Mouse (Mus musculus) neural tube, embryonic 13.5 days (tissue): ENCODE measurements at regions not wholly inside any gene's neighbourhood (a gene's known extent, or its start where the extent isn't known, plus 50 kb on each side); places are given as distances from the start of the nearest gene placed in this dataset.

Experiments
- ATAC-seq: fragments of 200-750 bp; cut with Nextera tagmentation; 2 replicates; pipeline ENCODE4 v1.8.0; 2017; ENCODE audit warnings: low read depth, mild to moderate bottlenecking, moderate TSS enrichment, moderate library complexity
- H3K27ac ChIP-seq: fragments of 300-500 bp; sonication (generic); replicated peaks from 2 replicates; pipeline ENCODE4 v1.5.1; 2015; ENCODE audit warnings: moderate library complexity, mild to moderate bottlenecking, inconsistent platforms
- H3K27me3 ChIP-seq: fragments of 300-500 bp; sonication (generic); 2 replicates; pipeline ENCODE4 v1.6.1; 2015; ENCODE audit warnings: mild to moderate bottlenecking, inconsistent platforms
- H3K36me3 ChIP-seq: fragments of 300-500 bp; sonication (generic); 2 replicates; pipeline ENCODE4 v1.6.1; 2015; ENCODE audit warnings: mild to moderate bottlenecking, inconsistent platforms
- H3K4me1 ChIP-seq: fragments of 300-500 bp; sonication (generic); replicated peaks from 2 replicates; pipeline ENCODE4 v1.6.1; 2015; ENCODE audit warnings: inconsistent platforms
- H3K4me2 ChIP-seq: fragments of 300-500 bp; sonication (generic); 2 replicates; pipeline ENCODE4 v1.6.1; 2015; ENCODE audit warnings: inconsistent platforms, mild to moderate bottlenecking, moderate library complexity
- H3K4me3 ChIP-seq: fragments of 300-500 bp; sonication (generic); 2 replicates; pipeline ENCODE4 v1.5.1; 2015; ENCODE audit warnings: mild to moderate bottlenecking, inconsistent platforms
- H3K9ac ChIP-seq: fragments of 300-500 bp; sonication (generic); 2 replicates; pipeline ENCODE4 v1.6.1; 2015; ENCODE audit warnings: moderate library complexity, mild to moderate bottlenecking, inconsistent platforms
- H3K9me3 ChIP-seq: fragments of 300-500 bp; sonication (generic); 2 replicates; pipeline ENCODE4 v1.6.1; 2016; ENCODE audit warnings: inconsistent platforms
- WGBS: fragments of 180-500 bp; shearing (Covaris S2); methylation state at CpG from one replicate; pipeline ENCODE4 v1.1.7; 2015; 5-methylcytosine and 5-hydroxymethylcytosine counted together

GRCm38 (mm10) chr1:64305427-64306213, 183.5 kb upstream of the Klf7 start:
- Histone ChIP-seq H3K4me3 (no peak overlapping the region), H3K27me3 (no peaks in the 10 kb centered on the region), H3K9ac (no peak overlapping the region), H3K27ac (peak overlapping the region; percentile 80), H3K36me3 (no peaks in the 10 kb centered on the region), H3K4me1 (peaks cover 34% of the 10 kb centered on the region), H3K4me2 (no peak overlapping the region), H3K9me3 (no peaks in the 10 kb centered on the region)
- WGBS = 21% methylated on average over 13 of the region's 13 CpGs
- peak; percentile 88 for ATAC-seq

- no peaks in the 10 kb centered on the region for H3K36me3 ChIP-seq
- no peak for ATAC-seq
- H3K27ac ChIP-seq = 0 out of 2 replicates have a peak overlapping the region, but pooled peaks have one; percentile 59
- H3K9me3 ChIP-seq = no peaks in the 10 kb centered on the region
- peaks cover 29% of the 10 kb centered on the region for H3K4me1 ChIP-seq
- H3K4me2 ChIP-seq = peak overlapping the region; percentile 9
- no peak overlapping the region for H3K9ac ChIP-seq
- 8% methylated on average over 10 of the region's 10 CpGs for WGBS
- H3K27me3 ChIP-seq = no peaks in the 10 kb centered on the region
- H3K4me3 ChIP-seq = no peak overlapping the region
These were observed 180.8 kb upstream of the Klf7 start for GRCm38 (mm10) chr1:64302833-64303358.

DNA sequence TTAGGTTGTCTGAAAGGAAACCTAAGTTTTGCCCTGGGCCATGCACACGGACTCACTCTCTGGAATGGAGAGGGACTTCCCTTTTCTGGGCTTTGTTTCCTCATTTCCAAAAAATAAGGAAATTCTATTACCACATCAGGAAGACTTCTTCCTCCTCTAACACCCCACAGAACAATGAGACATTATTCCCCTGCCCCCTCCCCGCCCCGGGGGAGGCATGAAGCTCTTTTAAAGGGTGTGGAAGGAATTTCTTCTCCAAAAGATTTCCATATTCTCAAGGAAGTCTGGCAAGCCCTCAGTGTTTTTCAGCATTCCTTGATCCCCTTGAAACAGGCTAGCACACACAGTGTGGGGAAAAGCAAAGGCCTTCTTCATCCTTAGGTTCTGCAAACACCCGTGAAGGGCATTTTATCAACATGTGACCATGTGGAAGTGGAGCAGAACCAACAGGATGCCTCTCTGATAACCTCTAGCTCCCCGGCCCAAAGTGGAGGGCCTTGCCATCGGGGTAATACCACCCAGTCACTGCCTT, 179.5 kb upstream of the Klf7 start:
- 64% methylated on average over 6 of the region's 6 CpGs for WGBS
- Histone ChIP-seq H3K9me3 (no peaks in the 10 kb centered on the region), H3K27ac (no peak overlapping the region), H3K4me2 (no peak overlapping the region), H3K4me3 (no peak overlapping the region), H3K4me1 (peaks cover 29% of the 10 kb centered on the region), H3K36me3 (no peaks in the 10 kb centered on the region), H3K27me3 (no peaks in the 10 kb centered on the region), H3K9ac (no peak overlapping the region)
- ATAC-seq = no peak

DNA sequence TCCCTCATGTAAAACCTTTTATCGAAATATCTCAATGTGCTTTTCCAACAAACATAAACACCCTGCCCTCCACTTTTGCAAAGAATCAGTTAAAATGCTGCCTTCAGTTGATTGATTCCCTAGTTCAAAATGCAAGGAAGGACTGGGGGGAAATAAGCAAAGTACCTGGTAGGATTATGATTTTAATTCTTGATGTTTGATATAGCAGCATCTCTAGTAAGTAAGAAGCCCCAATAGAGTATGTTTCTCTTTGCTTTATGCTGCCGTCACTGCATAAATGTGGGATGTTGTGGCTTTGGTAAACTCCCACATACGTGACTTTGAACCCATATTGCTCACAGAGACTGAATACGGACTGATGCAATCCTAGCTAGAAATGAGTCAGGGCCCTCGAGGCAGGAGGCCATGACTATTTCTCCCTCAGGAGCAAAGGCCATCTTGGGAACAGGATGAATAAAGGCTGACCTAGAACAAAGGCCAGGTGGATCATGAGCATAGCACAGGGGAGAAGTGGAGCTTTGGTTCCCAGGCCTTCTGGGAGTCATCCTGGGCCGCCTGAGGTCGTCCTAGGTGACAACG, 179.0 kb upstream of the Klf7 start:
- Histone ChIP-seq H3K36me3 (no peaks in the 10 kb centered on the region), H3K9ac (no peak overlapping the region), H3K4me3 (no peak overlapping the region), H3K27ac (no peak overlapping the region), H3K9me3 (no peaks in the 10 kb centered on the region), H3K4me2 (no peak overlapping the region), H3K27me3 (no peaks in the 10 kb centered on the region), H3K4me1 (peaks cover 29% of the 10 kb centered on the region)
- no peak for ATAC-seq
- WGBS = 85% methylated on average over 8 of the region's 8 CpGs

GRCm38 (mm10) chr1:64298950-64299349, 176.9 kb upstream of the Klf7 start:
- no peak for ATAC-seq
- H3K27ac ChIP-seq = no peak overlapping the region
- WGBS = 58% methylated on average over 2 of the region's 2 CpGs

GRCm38 (mm10) chr1:64298188-64298587, 176.1 kb upstream of the Klf7 start:
- no peak for ATAC-seq
- Histone ChIP-seq H3K36me3 (no peaks in the 10 kb centered on the region), H3K9me3 (no peaks in the 10 kb centered on the region), H3K27me3 (no peaks in the 10 kb centered on the region), H3K4me1 (peaks cover 26% of the 10 kb centered on the region), H3K27ac (no peak overlapping the region), H3K4me2 (no peak overlapping the region), H3K9ac (no peak overlapping the region), H3K4me3 (no peak overlapping the region)
- WGBS = 87% methylated on average over 14 of the region's 14 CpGs

More at GRCm38 (mm10) chr1:64298950-64299349, 176.9 kb upstream of the Klf7 start:
- no peaks in the 10 kb centered on the region for H3K27me3 ChIP-seq
- no peak overlapping the region for H3K4me2 ChIP-seq
- no peak overlapping the region for H3K9ac ChIP-seq
- no peaks in the 10 kb centered on the region for H3K9me3 ChIP-seq
- peaks cover 27% of the 10 kb centered on the region for H3K4me1 ChIP-seq
- no peak overlapping the region for H3K4me3 ChIP-seq
- H3K36me3 ChIP-seq = no peaks in the 10 kb centered on the region

DNA sequence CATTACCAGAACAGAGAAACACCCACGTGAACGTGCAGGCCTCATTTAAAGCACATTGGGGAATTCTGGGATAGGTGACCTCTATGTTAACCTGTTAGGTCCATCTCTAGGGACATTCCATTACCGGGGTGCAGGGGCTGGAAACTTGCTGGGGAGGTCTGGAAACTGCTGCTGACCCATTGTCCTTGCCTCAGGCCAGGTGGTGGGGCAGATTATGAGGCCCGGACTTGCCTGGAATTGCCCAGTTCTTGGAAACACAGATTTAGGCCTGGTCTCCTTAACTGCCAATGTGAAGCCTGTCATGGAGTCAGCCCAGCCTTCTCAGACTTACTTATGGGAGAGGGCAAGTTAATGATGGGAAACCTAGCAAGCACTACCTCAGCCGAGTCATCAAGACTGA, 175.3 kb upstream of the Klf7 start:
- H3K36me3 ChIP-seq = no peaks in the 10 kb centered on the region
- 80% methylated on average over 5 of the region's 5 CpGs for WGBS
- H3K4me1 ChIP-seq = peaks cover 19% of the 10 kb centered on the region
- no peak overlapping the region for H3K4me2 ChIP-seq
- H3K9ac ChIP-seq = no peak overlapping the region
- no peaks in the 10 kb centered on the region for H3K9me3 ChIP-seq
- no peak overlapping the region for H3K27ac ChIP-seq
- no peaks in the 10 kb centered on the region for H3K27me3 ChIP-seq
- H3K4me3 ChIP-seq = no peak overlapping the region
- ATAC-seq = no peak

DNA sequence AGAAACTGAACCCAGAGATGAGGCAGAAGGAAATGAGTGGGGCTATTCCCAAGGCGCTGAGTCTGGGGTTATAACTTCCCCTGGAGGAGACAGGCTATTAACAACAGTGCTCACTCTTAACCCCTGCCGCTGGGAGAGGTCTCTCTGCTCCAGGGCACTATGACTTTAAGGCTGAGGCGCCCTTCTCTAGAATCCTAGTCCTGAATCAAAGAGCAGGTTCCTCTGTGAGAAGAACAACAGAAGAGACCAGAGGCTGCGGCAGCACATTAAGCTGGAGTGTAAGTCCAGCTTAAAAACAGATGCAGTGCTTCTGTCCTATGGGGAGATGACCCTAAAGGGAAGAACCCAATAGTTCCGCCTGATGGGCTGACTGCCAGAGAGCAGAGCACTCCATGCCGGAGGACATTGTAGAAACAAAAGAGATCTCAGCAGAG, 173.4 kb upstream of the Klf7 start:
- Histone ChIP-seq H3K27me3 (no peaks in the 10 kb centered on the region), H3K4me2 (no peak overlapping the region), H3K36me3 (no peaks in the 10 kb centered on the region), H3K9me3 (no peaks in the 10 kb centered on the region), H3K9ac (no peak overlapping the region), H3K4me3 (no peak overlapping the region), H3K4me1 (peaks cover 16% of the 10 kb centered on the region), H3K27ac (peak overlapping the region; percentile 72)
- ATAC-seq = peak; percentile 67; the same call in 1 of the 2 replicates
- 16% methylated on average over 6 of the region's 6 CpGs for WGBS

DNA sequence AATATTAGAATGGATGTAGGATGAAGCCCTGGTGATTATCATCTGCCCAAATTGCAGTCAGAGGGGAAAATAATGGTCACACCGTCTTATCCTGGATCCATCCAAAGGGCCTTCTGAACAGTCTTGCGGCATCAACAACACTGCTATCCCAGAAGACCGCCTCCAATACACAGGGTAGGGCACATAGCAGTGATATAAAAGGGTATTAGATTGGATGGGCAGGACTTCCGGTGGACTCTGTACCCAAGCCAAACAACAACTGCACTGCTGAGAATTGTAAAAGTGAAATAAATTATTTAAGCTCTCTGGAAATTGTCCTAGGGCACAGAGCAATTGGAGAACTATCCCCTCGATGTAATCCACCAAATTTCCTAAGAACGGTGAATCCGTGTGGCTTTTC, 173.0 kb upstream of the Klf7 start:
- no peak for ATAC-seq
- H3K9ac ChIP-seq = no peak overlapping the region
- no peak overlapping the region for H3K4me2 ChIP-seq
- H3K36me3 ChIP-seq = no peaks in the 10 kb centered on the region
- WGBS = 71% methylated on average over 7 of the region's 7 CpGs
- peaks cover 16% of the 10 kb centered on the region for H3K4me1 ChIP-seq
- no peak overlapping the region for H3K4me3 ChIP-seq
- H3K27me3 ChIP-seq = no peaks in the 10 kb centered on the region
- H3K9me3 ChIP-seq = no peaks in the 10 kb centered on the region
- H3K27ac ChIP-seq = peak overlapping the region; percentile 72

DNA sequence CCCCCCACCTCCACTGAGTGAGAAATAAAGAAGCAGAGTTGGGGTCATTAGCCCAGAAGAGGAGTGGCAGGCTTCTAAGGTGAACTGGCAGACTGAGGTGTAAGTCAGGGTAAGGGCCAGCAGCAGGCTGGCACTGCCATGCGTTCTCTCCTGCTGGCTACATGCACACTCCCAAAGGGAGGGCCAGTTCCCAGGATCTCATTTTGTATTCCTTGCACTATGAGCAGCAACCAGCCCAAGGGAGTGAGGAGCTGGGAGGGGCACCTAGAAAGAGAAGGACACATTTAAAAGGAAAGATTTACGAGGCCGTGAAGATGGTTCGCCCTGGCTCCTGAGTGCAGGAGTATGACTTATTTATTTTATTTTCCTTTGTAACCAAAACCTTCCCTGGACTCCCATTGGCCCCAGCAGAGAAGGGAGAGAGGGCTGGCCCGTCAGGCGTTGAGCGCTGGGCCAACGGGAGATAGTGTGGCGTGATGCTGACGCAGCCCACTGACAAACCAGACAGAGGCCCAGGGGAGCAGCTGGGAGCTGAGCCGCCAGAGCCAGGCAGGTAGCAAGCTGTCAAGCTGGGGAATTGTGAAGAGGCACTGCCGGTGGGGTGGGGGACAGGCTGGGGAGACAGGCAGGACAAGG, 166.8 kb upstream of the Klf7 start:
- Histone ChIP-seq H3K9ac (peak overlapping the region; percentile 17), H3K36me3 (no peaks in the 10 kb centered on the region), H3K27me3 (no peaks in the 10 kb centered on the region), H3K4me1 (peaks cover 12% of the 10 kb centered on the region), H3K4me2 (peak overlapping the region; percentile 25), H3K9me3 (no peaks in the 10 kb centered on the region), H3K27ac (peak overlapping the region; percentile 39; the same call in 1 of the 2 replicates), H3K4me3 (no peak overlapping the region)
- 30% methylated on average over 12 of the region's 12 CpGs for WGBS
- ATAC-seq = peak; percentile 87

DNA sequence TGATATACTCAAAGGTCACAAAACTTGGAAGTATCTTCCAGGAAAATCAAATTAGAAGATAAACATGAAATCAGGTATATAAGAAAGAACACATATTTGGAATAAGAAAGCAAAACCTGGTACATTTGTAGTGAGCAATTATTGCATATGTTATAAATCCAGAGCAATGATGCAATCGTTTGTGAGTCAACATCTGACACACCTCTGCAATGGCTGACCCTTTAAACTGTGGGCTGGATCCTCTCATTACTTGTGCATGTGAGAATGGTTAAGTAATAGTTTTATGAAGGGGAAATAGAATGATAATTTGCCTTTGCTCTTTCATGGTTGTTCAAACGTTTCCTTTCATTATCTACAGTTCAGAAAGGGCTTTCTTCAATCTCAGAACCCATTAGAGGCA, 165.0 kb upstream of the Klf7 start:
- Histone ChIP-seq H3K9ac (no peak overlapping the region), H3K9me3 (no peaks in the 10 kb centered on the region), H3K27ac (no peak overlapping the region), H3K4me1 (peaks cover 12% of the 10 kb centered on the region), H3K27me3 (no peaks in the 10 kb centered on the region), H3K4me3 (no peak overlapping the region), H3K4me2 (no peak overlapping the region), H3K36me3 (no peaks in the 10 kb centered on the region)
- ATAC-seq = no peak
- WGBS = 82% methylated on average over 2 of the region's 2 CpGs

DNA sequence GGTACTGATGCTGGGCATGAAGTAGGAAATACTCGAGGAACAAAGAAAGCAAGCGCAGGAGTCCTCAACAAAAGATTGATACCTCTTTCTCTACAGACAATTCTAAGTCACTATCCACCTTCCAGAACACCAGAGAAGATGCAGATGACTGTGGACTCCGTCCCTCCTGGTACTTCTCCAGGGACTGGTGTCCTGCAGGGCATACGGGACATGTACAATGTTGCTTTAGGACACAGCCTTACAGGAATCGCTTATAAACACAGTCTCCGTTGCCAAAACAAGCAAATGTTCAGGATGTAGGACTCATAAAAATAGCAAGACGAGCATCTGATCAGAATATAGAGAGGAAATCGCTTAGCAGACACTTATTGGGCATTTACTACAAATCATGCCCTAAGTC, 162.6 kb upstream of the Klf7 start:
- no peaks in the 10 kb centered on the region for H3K36me3 ChIP-seq

More for the DNA sequence above, 162.6 kb upstream of the Klf7 start:
- H3K4me3 ChIP-seq = no peak overlapping the region
- no peak overlapping the region for H3K9ac ChIP-seq
- no peak overlapping the region for H3K4me2 ChIP-seq
- no peaks in the 10 kb centered on the region for H3K9me3 ChIP-seq
- peaks cover 11% of the 10 kb centered on the region for H3K4me1 ChIP-seq
- 78% methylated on average over 8 of the region's 8 CpGs for WGBS
- no peak overlapping the region for H3K27ac ChIP-seq
- no peak for ATAC-seq
- no peaks in the 10 kb centered on the region for H3K27me3 ChIP-seq
